22 mouse cellular contexts compared by ENCODE assay signal in genomic region chr4:95672039-95672438, GRCm38 (mm10).
A peak's percentile ranks its signal among the peaks of the same experiment; 100 is the strongest.
DNase-seq lines count a peak whose midpoint lies in the region; ATAC-seq and TF ChIP-seq lines count a peak whose summit lies in the region.
"Had no signal": no experiment of that assay in that cellular context is flagged by ENCODE, and none has a peak within 500 bp of the region (broad histone marks: within the 10 kb centered on the region; RNA-seq: fewer than 3 reads in every experiment).

No protein-coding gene starts in this region.

- H3K27me3 ChIP-seq in intestine, postnatal 0 days (replicated peaks; ENCODE audit: control insufficient read depth, insufficient read depth, low read length) = no peaks in the 10 kb centered on the region
- no peaks in the 10 kb centered on the region for H3K27me3 ChIP-seq in intestine, embryonic 16.5 days (replicated peaks; ENCODE audit: control insufficient read depth, insufficient read depth, low read length)
- H3K27me3 ChIP-seq in midbrain, embryonic 10.5 days (ENCODE audit: low read depth, poor library complexity, severe bottlenecking) = no peaks in the 10 kb centered on the region
- H3K27me3 ChIP-seq: embryonic facial prominence, embryonic 12.5 days; forebrain, embryonic 12.5 days; Patski had no signal

- 96% methylated on average over 1 of the region's 1 CpGs for WGBS in intestine, postnatal 0 days
- 90% methylated on average over 1 of the region's 1 CpGs for WGBS in intestine, embryonic 16.5 days
- 87% methylated on average over 1 of the region's 1 CpGs for WGBS in midbrain, embryonic 10.5 days

- no peak overlapping the region for H3K9ac ChIP-seq in intestine, postnatal 0 days (ENCODE audit: low read depth, low read length)
- no peak overlapping the region for H3K9ac ChIP-seq in intestine, embryonic 16.5 days (ENCODE audit: low read depth, low read length)
- H3K9ac ChIP-seq: embryonic facial prominence, embryonic 12.5 days; forebrain, embryonic 12.5 days had no signal

- H3K4me1 ChIP-seq in intestine, postnatal 0 days (replicated peaks; ENCODE audit: control insufficient read depth, insufficient read depth, low read length) = no peaks in the 10 kb centered on the region
- no peaks in the 10 kb centered on the region for H3K4me1 ChIP-seq in intestine, embryonic 16.5 days (ENCODE audit: control insufficient read depth, insufficient read depth, low read length)
- peaks cover 9% of the 10 kb centered on the region; the same call in 1 of the 2 replicates for H3K4me1 ChIP-seq in midbrain, embryonic 10.5 days

- TF ChIP-seq CTCF in intestine, postnatal 0 days (IDR thresholded peaks at IDR 0.05; ENCODE audit: low read depth) = 0 out of 2 replicates have a peak, but pooled peaks have one; percentile 8

- ATAC-seq in intestine, postnatal 0 days = no peak
- ATAC-seq in intestine, embryonic 16.5 days = no peak
- no peak for ATAC-seq in megakaryocyte, adult 5-6 weeks (ENCODE audit: poor library complexity, severe bottlenecking)
- ATAC-seq: activated CD4-positive, CD25-positive, alpha-beta regulatory T cell, adult 4 months; forebrain, embryonic 14.5 days; forebrain, embryonic 16.5 days; Patski had no signal

- no peak overlapping the region for H3K4me2 ChIP-seq in intestine, postnatal 0 days (replicated peaks; ENCODE audit: low read depth)
- H3K4me2 ChIP-seq in intestine, embryonic 16.5 days (ENCODE audit: low read depth, low read length) = no peak overlapping the region
- H3K4me2 ChIP-seq: embryonic facial prominence, embryonic 12.5 days; forebrain, embryonic 12.5 days had no signal

- peak; percentile 28 for DNase-seq in fat pad, adult 2 months (ENCODE audit: extremely low read depth, low read depth, low spot score)
- DNase-seq in midbrain, embryonic 10.5 days (ENCODE audit: low spot score) = no peak
- DNase-seq: adrenal gland, adult 8-10 months; adrenal gland, postnatal 14 days; adrenal gland, postnatal 36 days; cerebellum, adult 11-12 months; cerebellum, adult 2 months; cerebellum, adult 9-10 months; cerebellum, postnatal 10 days; cerebellum, postnatal 25 days had no signal

- no peaks in the 10 kb centered on the region for H3K36me3 ChIP-seq in intestine, postnatal 0 days (ENCODE audit: control insufficient read depth, insufficient read depth)
- H3K36me3 ChIP-seq in intestine, embryonic 16.5 days (ENCODE audit: control insufficient read depth, insufficient read depth, low read length) = no peaks in the 10 kb centered on the region
- no peaks in the 10 kb centered on the region for H3K36me3 ChIP-seq in midbrain, embryonic 10.5 days
- H3K36me3 ChIP-seq: embryonic facial prominence, embryonic 10.5 days; embryonic facial prominence, embryonic 12.5 days; forebrain, embryonic 10.5 days; forebrain, embryonic 12.5 days; G1E had no signal

- no peak overlapping the region for H3K4me3 ChIP-seq in intestine, postnatal 0 days (ENCODE audit: low read depth, low read length)
- H3K4me3 ChIP-seq in intestine, embryonic 16.5 days (ENCODE audit: low read length) = no peak overlapping the region
- no peak overlapping the region for H3K4me3 ChIP-seq in midbrain, embryonic 10.5 days
- H3K4me3 ChIP-seq: embryonic facial prominence, embryonic 10.5 days; embryonic facial prominence, embryonic 12.5 days; forebrain, embryonic 10.5 days; forebrain, embryonic 12.5 days had no signal

- no peak overlapping the region for H3K27ac ChIP-seq in intestine, postnatal 0 days (ENCODE audit: low read depth, low read length)
- no peak overlapping the region for H3K27ac ChIP-seq in intestine, embryonic 16.5 days (ENCODE audit: low read length)
- H3K27ac ChIP-seq in midbrain, embryonic 10.5 days (replicated peaks) = no peak overlapping the region
- H3K27ac ChIP-seq: embryonic facial prominence, embryonic 10.5 days; embryonic facial prominence, embryonic 12.5 days; forebrain, embryonic 10.5 days; forebrain, embryonic 12.5 days had no signal

- H3K9me3 ChIP-seq in intestine, postnatal 0 days (ENCODE audit: control insufficient read depth) = no peaks in the 10 kb centered on the region
- H3K9me3 ChIP-seq in intestine, embryonic 16.5 days (ENCODE audit: control insufficient read depth, low read length) = no peaks in the 10 kb centered on the region
- H3K9me3 ChIP-seq in midbrain, embryonic 10.5 days (replicated peaks) = no peaks in the 10 kb centered on the region
- H3K9me3 ChIP-seq: embryonic facial prominence, embryonic 10.5 days; embryonic facial prominence, embryonic 12.5 days; forebrain, embryonic 10.5 days; forebrain, embryonic 12.5 days; G1E had no signal
